Mouse (Mus musculus) layer of hippocampus, postnatal 36 days (tissue): ENCODE results near the gene Rgs5. TPM values are rescaled to one million over a fixed set of nuclear protein-coding genes. Genes with fewer than 3 reads are reported as not detected.

Experiments
- DNase-seq, 2 experiments: peaks; one replicate each; pipeline ENCODE4 v3.0.0; 2022
- total RNA-seq, 2 experiments: library from RNA; stranded (reverse); gene quantifications; 2 replicates each; pipeline ENCODE4 v1.2.3; 2021

Gene Rgs5
- 10 to 100 TPM; 48.0 to 52.8 TPM for total RNA-seq

DNA sequence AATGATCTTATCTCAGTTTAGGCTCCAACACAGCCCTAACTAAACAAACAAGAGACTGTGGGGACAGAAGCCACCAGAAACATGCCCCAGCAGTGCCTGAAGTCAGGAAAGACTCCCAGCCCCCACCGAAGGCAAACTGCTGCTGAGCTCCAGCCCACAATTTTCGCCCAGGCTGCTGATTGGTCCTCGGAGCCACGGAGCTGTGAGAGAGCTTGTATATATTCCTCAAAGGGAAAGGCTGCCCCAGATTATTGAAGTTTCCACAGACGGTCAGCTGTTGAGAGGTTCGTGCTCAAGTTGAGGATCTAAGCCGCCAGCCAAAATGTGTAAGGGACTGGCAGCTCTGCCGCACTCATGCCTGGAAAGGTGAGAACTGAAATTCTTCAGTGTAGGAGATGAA, at the start of gene Rgs5:
TSS of gene Rgs5 (plus strand) at position 246 of the 400 bp plus-strand sequence.
- peak in 1 of 2 experiments; percentile 10 for DNase-seq

GRCm38 (mm10) chr1:169606164-169606563, 49.1 kb upstream of the Rgs5 start:
- no peak for DNase-seq

DNA sequence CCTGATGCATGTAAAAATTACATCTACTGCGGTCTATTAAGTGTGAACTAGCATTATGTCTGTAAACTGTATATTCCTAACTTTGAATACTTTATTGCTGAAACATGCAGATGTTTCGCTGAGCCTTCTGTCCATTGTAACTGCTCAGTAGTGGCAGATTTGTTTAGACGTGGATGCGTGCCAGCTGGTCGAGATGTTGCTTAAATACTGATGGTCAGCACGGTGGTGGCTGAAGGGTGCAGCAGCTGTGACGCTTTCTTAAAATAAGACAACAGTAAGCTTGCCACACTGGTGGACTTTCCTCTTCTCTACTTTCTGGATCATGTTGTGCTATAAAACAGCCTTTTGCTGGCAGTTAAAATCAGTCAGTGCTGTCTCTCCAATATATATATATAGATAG, 25.6 kb upstream of the Rgs5 start:
- no peak for DNase-seq

- DNase-seq, result no peak
These were observed 18.0 kb upstream of the Rgs5 start for GRCm38 (mm10) chr1:169637251-169637750.

- DNase-seq, result no peak
These were observed 10.2 kb upstream of the Rgs5 start for GRCm38 (mm10) chr1:169644884-169645653.

DNA sequence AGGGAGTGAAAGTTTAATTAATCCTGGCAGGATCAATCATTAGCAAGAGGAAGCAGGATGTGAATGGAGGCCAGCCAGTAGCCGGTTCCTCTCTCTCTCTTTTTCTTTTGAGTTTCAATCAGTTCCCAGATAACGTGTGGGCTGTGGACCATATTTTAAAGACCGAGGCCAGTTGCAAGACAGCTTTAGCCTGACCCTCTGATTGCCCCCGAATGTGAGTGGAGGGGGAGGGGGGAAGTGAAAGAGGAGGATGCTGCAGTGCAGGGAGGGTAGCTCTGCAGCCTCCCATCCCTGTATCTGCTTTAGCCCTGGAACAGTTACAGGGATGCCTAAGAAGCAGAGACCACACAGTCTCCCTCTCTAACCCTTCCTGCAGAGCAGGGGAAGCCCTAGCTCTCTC, 4.2 kb downstream of the Rgs5 start:
- DNase-seq, result no peak

DNA sequence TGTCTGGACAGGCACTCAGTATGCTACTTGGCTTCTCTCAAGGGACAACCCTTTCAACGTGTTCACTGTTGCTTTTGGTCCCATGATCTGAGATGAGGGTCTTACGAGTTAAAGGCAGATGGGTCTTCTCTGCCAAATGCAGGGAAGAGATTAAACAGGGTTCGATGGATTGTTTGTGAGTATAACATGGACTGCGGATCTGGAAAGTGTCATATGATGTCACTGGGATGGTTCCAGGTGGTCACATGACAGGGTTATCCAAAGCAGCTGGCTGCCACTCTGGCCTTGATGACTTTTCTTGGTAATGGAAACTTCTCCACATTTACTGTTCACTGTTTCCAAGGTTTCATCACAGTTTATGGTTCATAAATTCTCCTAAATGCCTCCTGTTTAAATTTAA, 12.0 kb downstream of the Rgs5 start:
- DNase-seq, result no peak

- DNase-seq, result peak in 1 of 2 experiments; percentile 10
These were observed 15.4 kb downstream of the Rgs5 start for GRCm38 (mm10) chr1:169670705-169671104.

- DNase-seq, result no peak
These were observed 16.5 kb downstream of the Rgs5 start for GRCm38 (mm10) chr1:169671801-169672200.

DNA sequence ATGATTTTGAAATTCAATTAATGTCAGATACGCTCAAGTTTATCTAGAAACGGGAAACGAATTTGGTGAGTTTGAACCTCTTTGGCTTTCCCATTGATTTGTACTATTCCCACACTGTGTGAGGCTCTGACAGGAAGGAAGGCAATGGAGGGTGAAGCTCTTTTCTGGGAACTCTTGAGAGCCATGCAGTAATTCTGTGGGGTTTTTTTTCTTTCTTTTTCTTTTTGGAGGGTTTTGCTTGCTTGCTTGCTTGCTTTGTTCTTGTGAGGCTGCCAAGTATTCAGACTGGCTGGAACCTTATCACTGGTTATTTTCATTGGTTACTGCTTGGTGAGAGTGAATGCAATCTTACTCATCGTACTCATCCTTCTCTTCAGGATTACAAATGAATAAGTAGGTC, 17.0 kb downstream of the Rgs5 start:
- DNase-seq, result no peak

GRCm38 (mm10) chr1:169674116-169674515, 18.8 kb downstream of the Rgs5 start:
- no peak for DNase-seq

DNA sequence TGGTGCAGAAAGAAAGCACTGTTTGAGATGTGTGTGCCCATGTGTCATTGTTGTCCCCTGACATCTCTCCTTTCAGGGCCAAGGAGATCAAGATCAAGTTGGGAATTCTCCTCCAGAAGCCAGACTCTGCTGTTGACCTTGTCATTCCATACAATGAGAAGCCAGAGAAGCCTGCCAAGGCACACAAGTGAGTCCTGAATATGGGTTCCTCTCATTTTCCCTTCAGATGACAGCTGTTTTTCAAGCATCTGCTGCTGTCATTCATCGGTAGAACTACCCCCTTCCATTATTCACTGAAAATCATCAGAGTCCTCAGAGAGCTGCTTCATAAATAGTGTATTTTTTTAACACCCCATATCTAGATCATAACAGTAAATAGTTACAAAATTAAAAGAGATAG, 21.4 kb downstream of the Rgs5 start:
- no peak for DNase-seq

- no peak for DNase-seq
These were observed 25.3 kb downstream of the Rgs5 start for GRCm38 (mm10) chr1:169680455-169681208.

DNA sequence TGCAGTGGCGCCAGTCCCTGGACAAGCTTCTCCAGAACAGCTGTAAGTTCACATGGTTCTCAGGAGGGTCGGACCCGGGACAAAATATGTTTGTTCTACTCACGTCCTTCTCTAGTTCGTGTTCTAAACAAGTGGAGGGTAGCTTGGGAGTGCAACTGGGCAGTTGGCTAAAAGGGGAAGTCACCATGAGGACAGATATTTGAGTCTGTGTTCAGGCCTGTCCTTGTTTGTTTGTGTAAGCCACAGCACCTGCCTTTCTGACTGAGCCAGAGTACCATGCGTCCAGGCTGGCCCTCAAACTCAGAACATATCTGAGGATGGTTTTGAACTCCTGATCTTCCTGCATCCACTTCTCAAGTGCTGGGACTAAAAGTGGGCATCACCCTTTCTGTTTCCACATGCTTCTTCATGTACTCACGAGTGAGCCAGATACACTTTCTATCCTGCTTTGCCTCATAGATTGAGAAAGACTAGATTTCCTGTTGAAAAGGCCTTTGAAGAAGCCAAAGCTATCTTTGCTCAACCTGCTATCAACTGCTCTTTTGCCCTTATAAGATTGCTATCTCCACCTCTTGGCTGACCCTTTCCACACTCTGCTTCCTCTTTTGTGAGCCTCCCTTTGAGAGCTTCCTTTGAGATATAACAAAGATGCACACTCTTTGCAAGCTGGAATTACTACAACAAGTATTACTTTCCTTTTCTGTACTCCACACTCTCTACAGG, 27.6 kb downstream of the Rgs5 start:
- DNase-seq, result no peak

DNA sequence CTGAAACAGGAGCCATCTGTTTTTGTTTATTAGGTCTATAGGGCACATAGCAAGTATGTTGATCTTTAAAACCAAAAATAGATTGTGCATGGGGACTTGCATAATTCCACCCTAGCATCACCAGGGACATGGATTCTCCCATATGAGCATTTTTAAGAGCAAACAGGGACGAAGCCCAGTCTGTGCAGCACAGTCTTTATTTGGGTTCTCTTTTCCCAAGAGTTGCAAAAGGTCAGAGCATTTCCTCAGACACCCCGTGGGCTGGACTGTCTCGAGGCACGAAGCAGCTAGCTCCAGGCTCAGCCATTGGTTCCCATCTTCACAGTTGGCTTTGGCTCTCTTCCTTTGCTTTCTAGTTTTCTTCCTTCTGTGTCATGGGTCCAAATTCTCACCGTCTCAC, 30.0 kb downstream of the Rgs5 start:
- no peak for DNase-seq

GRCm38 (mm10) chr1:169693040-169693439, 37.7 kb downstream of the Rgs5 start:
- no peak for DNase-seq

DNA sequence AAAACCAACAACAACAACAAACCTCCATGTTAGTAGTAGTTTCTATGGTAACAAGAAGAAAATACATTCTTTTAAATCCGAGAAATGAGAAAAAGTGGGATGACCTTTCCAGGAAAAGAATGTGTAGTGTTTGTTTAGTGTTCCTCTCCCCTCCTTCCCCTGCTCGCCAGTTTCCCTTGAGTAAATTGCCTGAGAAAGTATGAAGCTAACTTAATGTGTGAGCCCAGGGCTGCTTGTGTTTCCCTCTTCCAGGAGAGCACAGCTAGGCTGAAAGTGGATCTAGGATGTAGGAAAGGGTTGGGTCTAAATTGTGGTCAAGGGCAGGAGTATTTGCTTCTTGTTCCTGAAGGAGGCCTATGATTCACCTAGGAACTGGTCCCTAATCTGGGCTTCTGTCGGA, 38.2 kb downstream of the Rgs5 start:
- DNase-seq, result no peak

GRCm38 (mm10) chr1:169695356-169695755, 40.1 kb downstream of the Rgs5 start:
- no peak for DNase-seq

- DNase-seq, result no peak
These were observed 41.9 kb downstream of the Rgs5 start for GRCm38 (mm10) chr1:169697236-169697635.

DNA sequence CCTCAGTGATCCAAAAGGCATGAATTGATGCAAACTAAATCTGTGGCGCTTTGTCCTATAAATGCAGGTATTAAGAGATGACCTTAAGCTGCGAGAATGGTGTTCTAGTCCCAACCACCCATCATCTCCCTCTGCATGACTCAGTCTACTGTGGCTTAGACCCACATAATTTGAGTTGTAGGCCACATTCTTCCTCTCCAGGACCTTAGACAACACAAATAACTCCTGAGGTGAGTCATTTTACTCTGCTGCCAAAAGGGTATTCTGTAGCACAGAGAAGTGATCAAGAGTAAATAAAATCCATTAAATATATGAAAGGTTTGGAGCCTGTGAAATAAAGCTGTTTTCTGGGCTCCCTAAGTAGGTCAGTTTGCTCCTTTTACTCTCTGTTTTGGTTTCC, 43.9 kb downstream of the Rgs5 start:
- DNase-seq, result no peak

- DNase-seq, result no peak
These were observed 49.2 kb downstream of the Rgs5 start for GRCm38 (mm10) chr1:169704395-169705087.

DNA sequence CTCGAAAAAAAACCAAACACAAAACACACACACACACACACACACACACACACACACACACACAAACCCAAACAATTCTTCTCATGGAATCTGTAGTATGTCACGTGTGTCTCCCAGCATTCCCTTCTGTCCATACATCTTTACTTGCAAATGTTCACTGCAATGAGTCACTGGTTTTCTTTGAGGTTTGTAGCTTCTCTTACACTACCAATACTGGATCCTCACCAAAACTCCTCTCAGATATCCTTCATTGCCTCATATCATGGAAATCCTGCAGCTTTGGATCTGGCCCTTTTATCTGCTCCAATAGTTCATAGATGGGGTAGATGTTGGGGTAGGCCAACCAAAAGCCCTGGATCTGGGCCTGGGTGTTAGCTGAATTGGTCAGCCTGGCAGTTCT, 66.5 kb downstream of the Rgs5 start:
- DNase-seq, result no peak
